Mouse (Mus musculus): ENCODE measurements around the gene B3galnt1. TPM values are rescaled to one million over a fixed set of nuclear protein-coding genes. Genes with fewer than 3 reads are reported as not detected.

B3galnt1 gene
- polyA plus RNA-seq, 1 experiment from 2014 or later, result 3.6 TPM

DNA sequence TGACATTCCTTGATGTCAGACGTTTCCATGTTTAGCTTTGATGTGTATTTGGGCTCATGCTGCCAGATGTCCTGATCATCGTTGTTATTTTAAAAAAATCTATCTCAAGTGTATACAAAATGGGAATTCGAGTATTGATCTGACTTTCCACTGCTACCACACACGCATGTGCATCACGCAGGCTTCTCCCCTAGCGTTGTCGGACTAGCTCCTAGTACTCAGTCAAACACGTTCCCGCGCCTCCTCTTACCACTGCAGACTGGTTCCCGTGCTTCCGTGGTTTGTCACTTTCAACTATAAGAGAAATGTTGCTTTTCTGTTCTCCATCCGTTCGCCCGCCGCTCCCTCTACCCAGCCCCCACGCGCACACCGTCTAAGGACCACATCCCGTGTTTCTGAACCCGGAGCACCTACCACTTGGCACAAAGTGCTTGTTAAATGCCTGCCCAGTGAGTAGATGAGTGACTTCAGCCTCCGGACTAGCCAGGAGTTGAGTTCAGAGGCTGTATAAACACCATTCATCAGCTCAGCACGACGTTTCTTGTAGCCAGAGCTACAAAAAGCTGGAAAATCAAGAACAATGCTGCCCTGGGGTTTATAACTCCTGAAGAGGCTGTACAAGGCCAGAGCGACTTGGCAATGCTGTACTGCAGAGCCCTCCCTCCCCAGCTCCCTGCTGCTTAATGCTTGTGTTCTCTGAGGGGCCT lies 62.7 kb downstream of the B3galnt1 start:
- Histone ChIP-seq H3K27me3 (no peaks in the 10 kb centered on the region), H3K9me3 (replicated peaks) (no peaks in the 10 kb centered on the region), H3K27ac (replicated peaks) (no peak overlapping the region), H3K4me3 (replicated peaks) (no peak overlapping the region), H3K4me2 (no peak overlapping the region), H3K36me3 (replicated peaks) (no peaks in the 10 kb centered on the region), H3K4me1 (replicated peaks) (no peaks in the 10 kb centered on the region), H3K9ac (no peak overlapping the region)
- ATAC-seq (ENCODE audit: insufficient read depth), result no peak
- 82% methylated on average over 25 of the region's 25 CpGs for WGBS (ENCODE audit: insufficient replicate concordance)

DNA sequence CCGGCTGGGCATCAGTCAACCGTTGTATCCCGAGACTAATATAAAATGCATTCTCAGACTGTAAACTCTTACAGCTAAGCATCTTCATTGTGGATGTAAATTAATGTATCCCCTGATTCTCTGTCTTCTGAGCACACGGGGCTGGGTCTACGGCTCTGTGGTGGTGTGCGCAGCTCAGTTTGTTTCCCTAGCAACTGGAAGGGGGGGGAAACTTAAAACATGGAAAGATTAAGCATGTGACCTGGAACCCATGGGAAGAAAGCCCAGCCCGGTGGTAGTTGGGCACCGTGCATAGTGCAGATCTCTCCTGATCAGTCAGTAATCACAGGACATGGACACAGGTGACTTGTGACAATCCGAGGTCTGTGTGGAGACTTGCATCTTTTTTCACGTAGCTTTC lies 63.3 kb downstream of the B3galnt1 start:
- no peaks in the 10 kb centered on the region for H3K27me3 ChIP-seq
- H3K27ac ChIP-seq (replicated peaks), result no peak overlapping the region
- H3K9me3 ChIP-seq (replicated peaks), result no peaks in the 10 kb centered on the region
- H3K9ac ChIP-seq, result no peak overlapping the region
- no peaks in the 10 kb centered on the region for H3K36me3 ChIP-seq (replicated peaks)
- no peak for ATAC-seq (ENCODE audit: insufficient read depth)
- WGBS (ENCODE audit: insufficient replicate concordance), result 89% methylated on average over 10 of the region's 10 CpGs
- H3K4me3 ChIP-seq (replicated peaks), result no peak overlapping the region
- H3K4me2 ChIP-seq, result no peak overlapping the region
- H3K4me1 ChIP-seq (replicated peaks), result no peaks in the 10 kb centered on the region

DNA sequence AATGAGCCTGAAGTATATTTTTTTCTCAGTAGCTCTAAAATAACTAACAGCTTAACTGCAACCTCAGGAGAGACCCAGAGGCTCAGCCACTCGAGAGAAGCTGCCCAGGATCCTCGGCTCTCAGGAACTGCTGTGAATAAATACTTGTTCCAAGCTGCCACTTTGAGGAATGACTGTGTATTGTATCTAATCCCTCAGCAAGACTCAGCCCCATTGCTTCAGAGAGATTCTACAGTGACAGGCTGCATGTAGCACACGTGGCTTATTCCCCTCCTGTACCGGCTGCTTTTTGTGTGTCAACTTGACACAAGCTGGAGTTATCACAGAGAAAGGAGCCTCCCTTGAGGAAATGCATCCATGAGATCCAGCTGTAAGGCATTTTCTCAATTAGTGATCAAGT lies 66.1 kb downstream of the B3galnt1 start:
- WGBS (ENCODE audit: insufficient replicate concordance), result 72% methylated on average over 4 of the region's 4 CpGs
- no peak for ATAC-seq (ENCODE audit: insufficient read depth)
- H3K27ac ChIP-seq (replicated peaks), result no peak overlapping the region

DNA sequence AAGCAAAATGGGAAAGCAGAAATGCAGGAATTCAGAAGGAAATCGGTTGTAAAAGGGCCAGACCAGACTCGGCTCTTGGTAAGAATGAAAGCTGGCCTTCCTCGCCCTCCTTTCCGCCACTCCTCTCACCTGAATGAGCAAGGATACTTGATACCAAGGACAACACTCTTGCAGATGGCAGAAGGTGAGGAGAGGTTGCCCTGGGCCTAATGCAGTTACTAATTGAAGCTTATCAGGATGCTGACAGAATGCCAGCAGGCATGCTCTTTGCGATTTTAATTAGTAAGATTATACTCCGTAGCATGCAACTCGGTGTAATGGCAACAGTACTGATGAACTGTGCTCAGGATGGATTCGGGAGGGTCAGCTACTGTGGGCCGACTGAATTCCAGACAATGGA lies 67.2 kb downstream of the B3galnt1 start:
- no peaks in the 10 kb centered on the region for H3K4me1 ChIP-seq (replicated peaks)
- no peak overlapping the region for H3K27ac ChIP-seq (replicated peaks)
- H3K36me3 ChIP-seq (replicated peaks), result no peaks in the 10 kb centered on the region
- no peaks in the 10 kb centered on the region for H3K9me3 ChIP-seq (replicated peaks)
- ATAC-seq (ENCODE audit: insufficient read depth), result no peak
- H3K9ac ChIP-seq, result no peak overlapping the region
- H3K4me3 ChIP-seq (replicated peaks), result no peak overlapping the region
- 77% methylated on average over 9 of the region's 9 CpGs for WGBS (ENCODE audit: insufficient replicate concordance)
- H3K27me3 ChIP-seq, result no peaks in the 10 kb centered on the region
- H3K4me2 ChIP-seq, result no peak overlapping the region

More for the DNA sequence above, 66.1 kb downstream of the B3galnt1 start:
- Histone ChIP-seq H3K9me3 (replicated peaks) (no peaks in the 10 kb centered on the region), H3K4me1 (replicated peaks) (no peaks in the 10 kb centered on the region), H3K27me3 (no peaks in the 10 kb centered on the region), H3K9ac (no peak overlapping the region), H3K4me3 (replicated peaks) (no peak overlapping the region), H3K36me3 (replicated peaks) (no peaks in the 10 kb centered on the region), H3K4me2 (no peak overlapping the region)

DNA sequence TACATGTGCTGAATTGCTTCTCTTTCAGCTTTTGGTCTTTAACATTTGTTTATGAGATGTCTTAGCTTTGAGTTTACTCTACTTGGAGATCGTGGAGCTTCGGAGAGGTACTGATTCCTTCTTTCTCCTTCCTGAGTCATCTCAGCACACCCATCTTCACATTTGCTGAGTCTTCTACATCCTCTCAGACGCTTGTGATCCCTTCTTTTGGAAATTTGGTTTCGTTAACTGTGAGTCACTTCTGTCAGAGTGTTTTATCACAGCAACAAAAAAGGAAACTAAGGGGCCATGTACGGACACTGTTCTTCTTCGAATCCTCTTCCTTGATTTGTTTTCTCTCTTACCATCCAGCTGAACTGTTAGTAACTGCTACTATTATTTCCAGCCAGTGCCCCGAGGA lies 69.2 kb downstream of the B3galnt1 start:
- H3K27ac ChIP-seq (replicated peaks), result no peak overlapping the region

DNA sequence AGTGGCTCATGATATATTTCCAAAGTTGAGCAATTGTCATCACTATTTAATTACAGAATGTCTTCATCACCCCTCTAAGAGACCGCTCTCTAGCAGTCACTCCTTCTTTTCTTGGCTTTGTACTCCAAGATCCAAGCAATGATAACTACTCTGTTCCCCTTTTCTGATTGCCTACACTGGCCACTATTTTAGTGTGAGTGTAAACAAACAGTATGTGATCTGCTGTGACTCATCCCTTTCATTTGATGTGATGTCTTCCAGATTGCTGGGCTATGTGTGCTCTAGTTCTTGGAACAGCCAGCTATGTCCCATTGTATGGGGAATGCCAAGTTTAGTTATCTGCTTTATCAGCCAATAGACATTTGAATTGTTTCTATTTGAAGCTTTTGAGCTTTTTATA lies 71.4 kb downstream of the B3galnt1 start:
- Histone ChIP-seq H3K4me1 (replicated peaks) (0 out of 2 replicates have a peak, but pooled peaks cover 4% of the 10 kb centered on the region), H3K27me3 (no peaks in the 10 kb centered on the region), H3K9me3 (replicated peaks) (no peaks in the 10 kb centered on the region), H3K36me3 (replicated peaks) (no peaks in the 10 kb centered on the region), H3K9ac (no peak overlapping the region), H3K4me2 (no peak overlapping the region), H3K4me3 (replicated peaks) (no peak overlapping the region), H3K27ac (replicated peaks) (no peak overlapping the region)
- ATAC-seq (ENCODE audit: insufficient read depth), result no peak
- 81% methylated on average over 1 of the region's 1 CpGs for WGBS (ENCODE audit: insufficient replicate concordance)

More for the DNA sequence above, 69.2 kb downstream of the B3galnt1 start:
- Histone ChIP-seq H3K4me3 (replicated peaks) (no peak overlapping the region), H3K9me3 (replicated peaks) (no peaks in the 10 kb centered on the region), H3K4me2 (no peak overlapping the region), H3K36me3 (replicated peaks) (no peaks in the 10 kb centered on the region), H3K9ac (no peak overlapping the region), H3K4me1 (replicated peaks) (0 out of 2 replicates have a peak, but pooled peaks cover under 1% of the 10 kb centered on the region), H3K27me3 (no peaks in the 10 kb centered on the region)
- no peak for ATAC-seq (ENCODE audit: insufficient read depth)
- WGBS (ENCODE audit: insufficient replicate concordance), result 59% methylated on average over 7 of the region's 7 CpGs

DNA sequence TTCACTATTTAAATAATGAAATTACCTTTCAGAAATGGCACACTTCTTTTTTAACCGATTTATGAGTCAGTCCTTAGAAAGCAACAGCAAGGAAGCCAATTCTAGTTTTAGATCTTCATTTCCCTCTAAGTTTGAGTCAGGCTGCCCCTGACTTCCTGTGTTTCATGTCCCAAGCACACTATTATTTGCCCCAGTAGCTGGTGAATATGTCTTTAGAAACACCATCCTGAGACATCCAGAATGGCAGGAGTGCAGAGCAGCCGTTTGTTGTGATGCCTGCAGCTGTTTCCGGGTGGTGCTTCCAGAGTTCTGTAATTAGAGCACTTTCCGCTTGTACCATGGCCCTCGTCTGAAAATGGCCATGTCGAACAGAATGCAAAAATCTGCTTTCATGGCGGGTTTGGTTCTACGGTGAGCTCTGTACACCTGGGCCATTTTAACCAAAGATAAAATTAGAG lies 73.7 kb downstream of the B3galnt1 start:
- H3K27ac ChIP-seq (replicated peaks), result no peak overlapping the region
- no peak overlapping the region for H3K4me2 ChIP-seq
- 0 out of 2 replicates have a peak, but pooled peaks cover 4% of the 10 kb centered on the region for H3K4me1 ChIP-seq (replicated peaks)
- no peak for ATAC-seq (ENCODE audit: insufficient read depth)
- H3K9me3 ChIP-seq (replicated peaks), result no peaks in the 10 kb centered on the region
- no peaks in the 10 kb centered on the region for H3K36me3 ChIP-seq (replicated peaks)
- WGBS (ENCODE audit: insufficient replicate concordance), result 57% methylated on average over 8 of the region's 8 CpGs
- H3K27me3 ChIP-seq, result no peaks in the 10 kb centered on the region
- H3K4me3 ChIP-seq (replicated peaks), result no peak overlapping the region
- H3K9ac ChIP-seq, result no peak overlapping the region

DNA sequence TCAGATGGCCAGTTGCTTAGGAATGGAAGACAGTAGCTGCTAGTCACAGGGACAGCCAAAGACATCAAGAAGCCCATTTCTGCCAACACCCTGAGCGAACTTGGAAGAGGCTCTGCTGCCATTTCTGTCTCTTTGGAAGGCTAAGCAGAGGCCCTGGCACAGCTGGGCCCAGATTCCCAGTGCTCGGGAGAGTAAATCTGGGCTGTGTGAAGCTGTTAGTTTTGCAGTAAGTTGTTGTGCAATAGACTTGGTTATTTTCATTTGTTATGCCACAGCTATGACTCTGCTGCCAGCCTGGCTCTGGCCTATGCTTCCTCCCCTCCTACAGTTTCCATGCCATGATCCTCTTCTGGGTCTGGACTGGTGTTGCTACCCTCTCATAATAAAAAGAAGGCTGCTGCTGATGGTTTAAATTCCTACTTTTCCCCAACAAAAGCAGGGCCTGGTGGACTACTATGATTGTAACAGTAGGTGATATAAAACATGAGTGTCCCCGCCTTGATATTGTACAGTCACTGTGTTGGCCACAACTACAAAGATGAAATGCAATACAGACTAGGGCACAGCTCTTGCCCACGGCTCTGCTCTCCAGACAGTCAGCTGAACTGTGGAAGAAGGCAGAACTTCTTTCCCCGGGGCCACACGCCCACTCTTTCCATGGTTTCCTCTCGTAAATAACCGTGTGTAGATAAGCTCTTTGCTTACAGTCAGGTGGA lies 74.2 kb downstream of the B3galnt1 start:
- Histone ChIP-seq H3K36me3 (replicated peaks) (no peaks in the 10 kb centered on the region), H3K4me1 (replicated peaks) (0 out of 2 replicates have a peak, but pooled peaks cover 4% of the 10 kb centered on the region), H3K27ac (replicated peaks) (no peak overlapping the region), H3K9ac (no peak overlapping the region), H3K4me2 (no peak overlapping the region), H3K4me3 (replicated peaks) (no peak overlapping the region), H3K27me3 (no peaks in the 10 kb centered on the region), H3K9me3 (replicated peaks) (no peaks in the 10 kb centered on the region)
- no peak for ATAC-seq (ENCODE audit: insufficient read depth)
- 43% methylated on average over 8 of the region's 8 CpGs for WGBS (ENCODE audit: insufficient replicate concordance)

Other genes starting within 250 kb of the B3galnt1 start
- 62.0 and 65.7 TPM in 2 replicates for gene Nmd3, start 123.0 kb upstream of the B3galnt1 start, polyA plus RNA-seq (2015; fragmentation: Nextera tagmentation; extraction: Ambion mirVana)

All from liver, embryonic 15.5 days (tissue).